Mouse (Mus musculus) T-cell, adult 2 months (primary cell): ENCODE measurements around the gene Asb6.
A peak's percentile ranks its signal among the peaks of the same experiment; 100 is the strongest.

Experiments
- DNase-seq: peaks from one replicate; pipeline ENCODE4 v3.0.0; 2022; ENCODE audit warnings: low spot score

Gene Asb6

DNA sequence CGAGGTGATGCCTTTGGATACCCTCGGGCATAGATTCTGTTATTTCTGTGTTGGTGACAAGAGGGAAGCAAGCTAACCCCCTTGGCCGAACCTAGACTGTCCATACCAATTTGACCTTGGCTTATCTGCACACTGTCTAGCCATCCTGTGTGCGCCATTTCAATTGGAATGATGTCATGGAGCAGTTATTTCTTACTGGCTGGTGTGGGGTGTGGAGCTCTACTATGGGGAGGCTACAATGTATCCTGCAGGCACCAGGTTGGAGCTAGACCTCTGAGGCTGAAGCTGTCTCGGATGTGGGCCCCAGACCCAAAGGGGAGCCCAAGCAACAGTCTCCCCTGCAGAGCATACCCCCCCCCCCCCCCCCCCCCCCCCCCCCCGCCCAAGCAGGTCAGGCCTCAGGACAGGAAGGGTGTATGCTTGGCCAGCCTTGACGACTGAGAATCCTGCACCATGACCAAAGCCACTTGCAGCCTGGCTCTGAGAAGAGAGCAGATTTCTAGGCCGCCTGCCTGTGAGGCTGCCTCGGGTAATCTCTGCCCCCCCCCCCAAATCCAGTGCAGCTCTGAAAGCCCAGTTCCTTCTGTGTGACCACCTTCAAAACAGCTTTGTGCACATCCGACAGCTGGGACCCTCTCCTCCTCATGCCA, 4.4 kb upstream of the Asb6 start, which contains the start of gene Prrx2:
Prrx2 (plus strand) TSS at position 600 of the 650 bp plus-strand sequence.
- no peak for DNase-seq

- no peak for DNase-seq
Measured at GRCm38 (mm10) chr2:30833644-30834043, 3.5 kb upstream of the Asb6 start.

DNA sequence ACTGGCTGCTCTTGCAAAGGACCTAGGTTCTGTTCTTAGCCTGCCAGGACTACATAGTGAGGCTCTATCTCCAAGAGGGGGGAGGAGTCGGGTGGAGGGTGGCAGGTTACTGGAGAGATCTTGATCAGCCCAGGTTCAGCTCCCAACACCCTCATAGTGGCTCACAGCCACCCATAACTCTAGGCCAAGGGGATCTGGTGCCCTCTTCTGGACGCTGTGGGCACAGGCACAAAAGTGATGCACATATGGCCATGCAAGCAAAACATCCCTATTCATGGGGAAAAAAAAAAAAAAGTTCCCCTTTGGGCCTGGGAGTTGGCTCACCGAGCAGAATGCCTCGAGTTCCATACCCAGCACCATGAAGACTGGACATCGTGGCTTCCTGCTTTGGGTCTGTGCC, 818 bp downstream of the Asb6 start:
- peak; percentile 54 for DNase-seq

DNA sequence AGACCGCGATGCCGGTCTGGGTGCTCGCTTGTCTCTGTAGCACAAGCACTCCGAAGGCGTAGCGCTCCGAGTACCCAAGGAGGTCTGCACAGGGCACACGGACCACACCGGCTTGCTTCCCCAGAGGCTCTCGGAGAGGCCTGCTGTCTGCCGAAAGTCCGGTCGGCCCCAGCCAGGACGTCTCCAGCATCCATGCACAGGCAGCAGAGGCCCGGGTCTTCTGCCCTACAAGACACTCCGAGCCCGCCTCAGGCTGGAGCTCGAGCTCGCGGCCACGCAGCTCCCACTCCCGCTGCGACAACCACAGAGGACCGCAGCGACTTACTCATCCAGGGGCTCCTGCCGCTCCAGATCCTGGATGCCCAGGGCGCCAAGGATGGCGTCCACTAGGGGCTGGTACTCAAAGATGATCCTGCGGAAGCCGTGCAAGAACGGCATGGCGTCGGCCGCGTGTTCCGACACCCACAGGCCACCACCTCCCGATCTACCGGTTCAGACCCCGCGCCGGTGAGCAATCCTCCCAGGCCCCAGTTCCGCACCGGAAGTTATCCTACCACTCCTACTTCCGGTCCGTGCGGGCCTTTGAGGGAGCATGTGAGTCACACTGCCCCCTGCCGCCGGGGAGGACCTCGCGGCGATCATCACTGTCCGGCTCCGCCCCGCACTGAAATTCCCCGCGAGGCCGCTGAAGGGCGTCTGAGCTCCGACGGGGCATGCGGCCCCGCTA, 2.2 kb downstream of the Asb6 start:
- peak; percentile 94 for DNase-seq

DNA sequence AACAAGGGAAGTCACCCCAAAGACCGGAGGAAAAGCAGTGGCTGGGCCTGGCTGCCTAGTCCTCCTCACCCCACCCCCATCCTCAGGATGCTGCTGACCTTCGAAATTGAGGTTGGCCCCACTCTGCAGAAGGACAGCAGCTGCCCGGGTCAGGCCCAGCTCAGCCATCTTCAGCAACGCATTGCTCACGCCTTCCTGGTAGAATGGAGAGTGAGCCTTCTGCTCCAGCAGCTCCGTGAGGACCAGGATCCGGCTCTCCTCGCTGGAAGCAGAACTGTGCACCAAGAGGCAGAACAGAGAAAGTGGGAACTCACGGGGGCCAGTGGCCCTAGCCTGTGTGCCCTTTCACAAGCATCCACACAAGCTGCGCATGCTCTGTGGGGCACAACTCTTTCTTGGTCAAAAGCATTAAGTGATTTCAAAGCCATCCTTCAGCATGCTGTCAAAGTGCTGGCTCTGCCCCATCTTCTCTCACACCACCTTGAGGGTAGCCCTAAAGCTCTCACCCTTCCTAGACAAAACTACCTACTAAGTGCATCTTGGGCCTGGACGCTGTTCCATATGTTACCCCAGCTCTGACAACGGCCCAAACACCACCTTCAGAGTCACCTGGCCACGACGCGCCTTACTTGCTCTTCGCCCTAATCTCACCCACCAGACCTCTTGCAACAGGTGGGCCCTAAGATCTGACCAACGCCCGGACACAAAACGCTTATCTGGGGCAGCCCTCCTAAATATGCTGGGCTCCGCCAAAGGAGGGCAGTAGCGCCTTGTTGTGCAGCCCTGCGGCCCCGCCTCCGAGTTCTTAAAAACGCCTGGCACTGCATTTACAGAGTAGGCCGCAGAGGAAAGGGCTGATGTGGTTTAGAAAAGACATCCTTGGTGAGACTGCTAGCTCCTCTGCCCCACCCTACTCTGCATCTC, 3.0 kb downstream of the Asb6 start:
- DNase-seq = peak; percentile 78

DNA sequence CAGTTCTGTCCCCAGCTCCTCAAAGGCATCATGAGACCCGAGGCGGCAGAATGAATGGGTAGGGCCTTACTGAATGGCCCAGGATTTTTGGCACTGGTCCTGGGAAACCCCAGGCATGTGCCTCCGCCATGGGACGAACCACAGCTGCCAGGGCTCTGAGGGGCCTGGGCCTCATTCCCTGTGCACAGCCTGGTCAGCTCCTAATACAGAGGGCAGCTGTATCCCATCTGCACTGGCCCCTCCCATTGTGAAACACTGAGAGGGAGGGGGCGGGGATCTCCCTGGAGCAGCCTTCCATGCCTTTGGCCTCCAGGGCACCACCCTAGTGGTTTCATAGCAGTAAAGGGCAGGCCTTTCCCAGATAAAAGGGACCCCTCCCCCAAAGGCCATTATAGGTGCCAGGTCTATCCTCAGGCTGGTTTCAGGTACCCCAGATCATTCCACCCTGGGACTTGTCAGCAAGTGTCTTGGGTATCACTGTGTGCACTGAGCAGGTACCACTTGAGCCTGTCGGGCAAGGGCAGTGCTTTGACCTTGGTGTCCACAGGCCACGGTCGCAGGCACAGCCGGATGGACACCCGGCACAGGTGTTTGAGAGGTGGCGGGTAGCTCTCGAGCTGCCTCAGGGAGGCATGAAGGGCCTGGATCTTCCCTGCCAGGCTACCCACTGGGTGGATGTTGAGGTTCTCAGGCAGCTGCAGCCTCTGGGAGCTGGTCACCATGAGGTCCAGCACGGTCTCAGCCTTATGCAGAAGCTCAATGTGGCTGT, 6.6 kb downstream of the Asb6 start:
- no peak for DNase-seq

- DNase-seq = no peak
Measured at GRCm38 (mm10) chr2:30822460-30822859, 7.7 kb downstream of the Asb6 start.

DNA sequence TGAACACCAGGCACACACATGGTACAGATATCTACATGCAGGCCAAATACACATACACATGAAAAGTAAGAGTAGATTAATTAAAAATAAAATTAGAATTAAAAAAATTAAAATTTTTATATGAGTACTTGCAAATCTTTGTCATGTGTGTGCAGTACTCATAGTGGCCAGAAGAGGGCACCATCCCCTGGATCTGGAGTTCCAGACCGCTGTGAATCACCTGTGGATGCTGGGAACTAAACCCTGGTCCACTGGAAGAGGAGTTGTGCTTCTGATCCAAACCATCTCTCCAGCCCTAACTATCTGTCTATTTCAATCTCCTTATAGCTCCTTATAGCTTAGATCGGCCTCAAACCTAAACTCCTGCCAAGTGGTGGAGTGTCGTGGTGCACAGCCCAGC, 9.1 kb downstream of the Asb6 start:
- no peak for DNase-seq

DNA sequence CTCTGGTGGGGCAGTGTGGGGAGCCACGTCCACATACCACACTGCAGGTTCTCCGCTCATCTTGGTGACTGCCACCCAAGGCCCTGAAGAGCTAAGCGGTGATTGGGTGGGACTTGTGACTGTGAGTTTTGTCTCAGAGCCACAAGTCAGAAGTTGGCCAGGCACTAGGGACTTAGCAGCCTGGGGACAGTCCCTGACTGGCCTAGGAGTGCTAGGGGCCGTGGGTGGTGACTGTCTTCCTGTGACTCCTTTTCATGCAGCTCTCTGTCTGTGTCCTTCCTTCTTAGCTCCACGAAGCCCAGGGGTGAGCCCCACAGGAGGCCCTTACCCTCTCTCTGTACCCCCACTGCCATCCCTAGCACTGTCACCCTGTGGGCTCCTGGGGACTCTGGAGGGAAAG, 10.3 kb downstream of the Asb6 start:
- no peak for DNase-seq

DNA sequence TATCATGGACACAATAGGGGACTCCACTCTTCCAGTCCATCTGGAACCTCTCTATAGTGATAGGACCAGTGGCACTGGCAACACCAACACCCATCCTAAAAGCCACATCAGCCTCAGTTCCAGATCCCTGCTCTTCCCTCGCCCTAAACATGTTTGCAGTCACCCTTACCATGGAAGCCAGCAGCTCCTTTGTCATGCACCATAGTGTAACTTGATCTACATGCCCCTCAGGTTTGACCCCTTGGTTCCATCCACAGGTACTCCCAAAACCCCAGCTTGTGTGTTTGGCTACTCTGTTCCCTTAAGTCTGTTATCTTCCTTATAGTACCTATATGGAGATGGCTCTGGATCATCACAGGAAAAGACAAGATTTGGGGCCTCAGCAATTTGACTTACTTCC, 13.8 kb downstream of the Asb6 start:
- no peak for DNase-seq

DNA sequence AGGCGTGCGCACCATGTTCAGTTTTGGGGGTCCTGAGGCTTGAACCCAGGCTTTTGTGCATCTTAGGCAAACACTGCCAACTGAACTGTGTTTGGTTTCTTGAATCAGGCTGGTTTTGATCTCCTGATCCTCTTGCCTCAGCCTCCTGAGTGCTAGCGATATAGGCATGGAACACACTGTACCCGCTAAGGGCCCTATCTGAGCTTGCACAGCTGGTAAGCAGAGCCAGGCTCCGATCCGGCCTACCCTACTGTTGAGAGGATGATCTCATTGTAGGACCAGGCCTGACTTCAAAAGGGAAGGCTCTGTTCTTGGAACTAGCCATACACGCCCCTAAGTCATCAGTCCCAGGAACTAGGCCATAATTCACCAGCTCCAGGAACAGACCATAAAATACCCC, 19.6 kb downstream of the Asb6 start:
- no peak for DNase-seq

DNA sequence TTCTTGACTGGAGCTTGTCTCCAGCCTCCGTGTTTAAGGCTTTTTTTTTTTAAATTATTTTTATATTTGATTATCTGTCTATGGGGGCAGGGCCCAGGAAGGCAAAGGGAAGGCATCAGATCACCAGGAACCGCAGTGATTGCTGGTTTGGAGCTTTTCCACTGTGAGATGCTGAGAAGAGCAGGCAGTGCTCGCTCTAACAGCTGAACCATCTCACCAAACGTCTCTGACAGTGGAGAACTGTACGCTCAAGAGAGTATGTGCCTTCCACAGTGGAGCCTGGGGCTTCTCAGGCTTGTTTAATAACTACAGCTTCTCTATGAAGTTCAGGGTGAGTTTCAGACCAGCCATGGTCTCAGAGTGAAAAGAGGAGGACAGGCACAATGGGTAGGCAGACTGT, 20.6 kb downstream of the Asb6 start:
- no peak for DNase-seq

DNA sequence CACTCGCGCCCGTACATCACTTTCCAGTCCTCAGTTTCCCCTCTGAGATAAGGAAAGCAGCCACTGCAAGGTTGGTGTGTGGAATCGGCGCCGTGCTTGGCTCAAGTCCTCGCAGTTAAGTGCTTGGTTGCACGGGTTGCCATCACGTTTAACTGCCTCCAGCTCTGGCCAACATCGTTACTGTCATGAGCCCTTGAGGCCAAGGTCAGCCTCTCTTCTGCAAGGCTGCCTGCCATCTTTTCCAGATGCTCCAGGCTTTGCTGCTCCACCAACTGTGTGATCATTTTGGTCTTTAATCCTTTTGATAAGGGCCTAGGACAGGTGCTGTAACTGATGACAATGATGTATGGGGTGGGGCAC, 21.9 kb downstream of the Asb6 start:
- no peak for DNase-seq

DNA sequence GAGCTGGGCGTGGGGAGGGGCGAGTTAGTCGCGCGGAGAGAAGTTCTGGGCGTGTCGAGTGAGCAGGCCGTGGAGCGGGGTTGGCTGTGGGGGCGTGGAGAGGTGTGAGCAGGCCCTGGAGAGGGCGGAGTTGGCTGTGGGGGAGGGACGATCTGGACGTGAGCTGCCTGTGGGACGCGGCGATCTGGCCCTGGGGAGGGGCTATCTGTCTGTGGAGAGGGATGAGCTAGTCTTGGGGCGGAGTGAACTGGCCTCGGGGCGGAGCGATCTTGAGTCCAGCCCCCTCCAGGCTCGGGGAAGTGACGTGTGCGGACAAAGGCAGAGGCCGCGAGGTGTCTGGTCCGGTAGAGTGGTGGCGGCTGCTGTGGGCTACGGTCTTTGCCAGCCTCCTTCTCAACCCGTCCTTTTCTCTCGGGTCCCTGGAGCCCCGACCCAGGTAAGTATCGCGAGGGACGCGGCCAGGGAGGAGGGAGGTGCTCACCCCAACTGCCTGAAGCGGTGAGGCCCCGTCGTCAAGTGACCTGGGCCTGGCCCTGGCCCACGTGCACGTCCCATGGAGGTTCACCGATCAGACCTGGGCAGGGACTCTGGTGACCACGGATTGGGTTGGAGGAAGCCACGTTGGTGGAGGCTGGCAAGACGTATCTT, 22.4 kb downstream of the Asb6 start, which contains the start of gene Ntmt1:
Ntmt1 (plus strand) TSS at position 179 of the 648 bp plus-strand sequence.
- DNase-seq = peak; percentile 99

DNA sequence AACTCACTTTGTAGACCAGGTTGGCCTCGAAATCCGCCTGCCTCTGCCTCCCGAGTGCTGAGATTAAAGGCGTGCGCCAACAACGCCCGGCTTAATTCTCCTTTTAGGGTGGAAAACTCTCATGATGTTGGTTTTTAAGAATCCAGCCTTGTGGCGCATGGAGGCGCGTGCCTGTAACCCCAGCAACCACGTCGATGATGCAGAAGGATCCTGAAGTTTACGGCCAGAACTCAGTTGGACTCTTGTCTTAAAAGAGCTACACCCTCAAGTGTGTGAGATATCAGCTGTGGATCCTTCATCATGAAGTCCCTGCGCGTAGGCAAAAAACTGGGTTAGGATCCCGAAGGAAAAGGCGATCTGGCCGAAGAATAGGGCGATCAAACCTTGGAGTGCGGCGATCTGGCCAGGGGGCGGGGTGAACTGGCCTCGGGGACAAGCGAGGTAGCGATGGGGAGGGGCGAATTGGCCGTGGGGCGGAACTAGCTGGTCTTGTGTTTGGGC, 22.9 kb downstream of the Asb6 start:
- no peak for DNase-seq

GRCm38 (mm10) chr2:30805983-30806382, 24.1 kb downstream of the Asb6 start:
- DNase-seq = no peak

DNA sequence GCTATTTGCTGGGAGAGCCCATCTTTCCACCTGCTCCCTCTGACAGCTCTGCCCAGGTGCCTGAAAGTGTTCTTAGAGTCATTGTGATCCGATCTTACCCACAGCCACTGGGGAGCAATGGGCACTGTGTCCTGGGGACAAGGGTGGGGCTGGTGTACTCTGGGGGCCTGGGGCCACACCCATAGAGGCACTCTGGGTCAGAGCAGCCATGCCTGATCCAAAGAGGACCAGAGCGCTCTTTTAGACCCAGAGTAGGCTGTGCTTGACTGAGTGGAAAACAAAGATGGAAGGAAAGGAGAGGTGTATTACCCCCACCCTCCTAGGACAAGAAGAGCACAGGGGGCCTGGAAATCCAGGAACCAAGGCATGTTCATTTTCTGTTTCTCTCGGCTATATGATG, 26.5 kb downstream of the Asb6 start, which contains the start of gene 1700001O22Rik:
1700001O22Rik (minus strand) TSS at position 58 of the 400 bp plus-strand sequence.
- DNase-seq = no peak

- DNase-seq = peak; percentile 42
Measured at GRCm38 (mm10) chr2:30801067-30801852, 28.9 kb downstream of the Asb6 start.

DNA sequence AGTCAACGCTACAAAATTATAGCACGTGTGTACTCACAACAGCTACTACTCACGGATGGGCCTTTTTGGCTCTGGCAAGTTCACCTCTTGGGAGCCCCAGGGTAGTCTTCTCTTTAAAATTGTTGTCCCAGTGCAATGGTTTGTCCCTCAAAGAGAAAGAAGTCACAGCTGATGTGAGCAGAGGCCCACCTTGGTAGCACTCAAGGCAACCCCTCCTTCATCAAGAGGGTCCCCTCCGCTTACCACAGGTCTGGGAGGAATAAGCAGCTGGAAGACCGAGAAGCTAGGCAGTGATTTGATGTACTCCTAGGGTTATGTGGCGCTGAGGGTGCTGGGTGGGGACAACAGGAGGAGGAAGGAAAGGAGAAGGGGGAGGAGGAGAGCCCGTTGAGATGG, 29.5 kb downstream of the Asb6 start:
- no peak for DNase-seq

- DNase-seq = no peak
Measured at GRCm38 (mm10) chr2:30799456-30799855, 30.7 kb downstream of the Asb6 start.
